Mouse (Mus musculus) heart, adult 11 months (tissue): ENCODE data around the gene Bod1l.

ENCODE experiments used
- DNase-seq: peaks from one replicate; pipeline ENCODE4 v3.0.0; 2022

The Bod1l gene

GRCm38 (mm10) chr5:41794434-41794833 lies 49.7 kb downstream of the Bod1l start:
- DNase-seq: no peak

- peak; percentile 66 for DNase-seq
Observed at GRCm38 (mm10) chr5:41790517-41790916, 53.6 kb downstream of the Bod1l start.

GRCm38 (mm10) chr5:41788877-41789276 lies 55.2 kb downstream of the Bod1l start:
- peak; percentile 74 for DNase-seq

- DNase-seq: peak; percentile 58
Observed at GRCm38 (mm10) chr5:41781890-41782289, 62.2 kb downstream of the Bod1l start.

- peak; percentile 75 for DNase-seq
Observed at GRCm38 (mm10) chr5:41780026-41780425, 64.1 kb downstream of the Bod1l start.

GRCm38 (mm10) chr5:41775728-41776127 lies 68.4 kb downstream of the Bod1l start:
- peak; percentile 37 for DNase-seq

GRCm38 (mm10) chr5:41775273-41775672 lies 68.8 kb downstream of the Bod1l start:
- DNase-seq: peak; percentile 53

- peak; percentile 94 for DNase-seq
Observed at GRCm38 (mm10) chr5:41768382-41769040, 75.6 kb downstream of the Bod1l start.

GRCm38 (mm10) chr5:41767296-41768200 lies 76.6 kb downstream of the Bod1l start:
- peak; percentile 87 for DNase-seq

GRCm38 (mm10) chr5:41766406-41767010 lies 77.6 kb downstream of the Bod1l start:
- DNase-seq: peak; percentile 75

- DNase-seq: peak; percentile 61
Observed at GRCm38 (mm10) chr5:41765626-41766405, 78.3 kb downstream of the Bod1l start.

- peak; percentile 84 for DNase-seq
Observed at GRCm38 (mm10) chr5:41763731-41764721, 80.1 kb downstream of the Bod1l start, which contains the start of gene Nkx3-2. Nkx3-2 (minus strand) TSS chr5:41764501.

- DNase-seq: peak; percentile 82
Observed at GRCm38 (mm10) chr5:41762947-41763730, 81.0 kb downstream of the Bod1l start.

GRCm38 (mm10) chr5:41762141-41762946 lies 81.8 kb downstream of the Bod1l start:
- DNase-seq: no peak

GRCm38 (mm10) chr5:41761509-41762140 lies 82.5 kb downstream of the Bod1l start:
- DNase-seq: peak; percentile 79

GRCm38 (mm10) chr5:41760831-41761508 lies 83.1 kb downstream of the Bod1l start:
- DNase-seq: peak; percentile 83

GRCm38 (mm10) chr5:41760071-41760470 lies 84.0 kb downstream of the Bod1l start:
- peak; percentile 62 for DNase-seq
